Mouse (Mus musculus) hindbrain, postnatal 0 days (tissue): ENCODE data around the gene Cux2. TPM values are rescaled to one million over a fixed set of nuclear protein-coding genes. Genes with fewer than 3 reads are reported as not detected.

Source experiments
- ATAC-seq: fragments of 200-750 bp; cut with Nextera tagmentation; 2 replicates; pipeline ENCODE4 v1.8.0; 2017; ENCODE audit warnings: mild to moderate bottlenecking, moderate TSS enrichment, moderate library complexity
- DNase-seq: peaks from one replicate; pipeline ENCODE4 v3.0.0-alpha.2; 2015; ENCODE audit warnings: low spot score
- H3K27ac ChIP-seq: fragments of 300-500 bp; sonication (generic); 2 replicates; pipeline ENCODE4 v1.5.1; 2014; ENCODE audit warnings: mild to moderate bottlenecking
- H3K27me3 ChIP-seq: fragments of 300-500 bp; sonication (generic); 2 replicates; pipeline ENCODE4 v1.6.1; 2014; ENCODE audit warnings: low read length, mixed read lengths; ENCODE audit not compliant: insufficient read depth
- H3K36me3 ChIP-seq: fragments of 300-500 bp; sonication (generic); 2 replicates; pipeline ENCODE4 v1.6.1; 2014; ENCODE audit warnings: low read length, mixed read lengths; ENCODE audit not compliant: insufficient read depth
- H3K4me1 ChIP-seq: fragments of 300-500 bp; sonication (generic); 2 replicates; pipeline ENCODE4 v1.6.1; 2014; ENCODE audit warnings: antibody characterized with exemption, low read length, mixed read lengths; ENCODE audit not compliant: insufficient read depth
- H3K4me2 ChIP-seq: fragments of 300-500 bp; sonication (generic); 2 replicates; pipeline ENCODE4 v1.6.1; 2014; ENCODE audit warnings: low read depth, mild to moderate bottlenecking, low read length, moderate library complexity, mixed read lengths
- H3K4me3 ChIP-seq: fragments of 300-500 bp; sonication (generic); 2 replicates; pipeline ENCODE4 v1.5.1; 2014; ENCODE audit warnings: low read length
- H3K9ac ChIP-seq: fragments of 300-500 bp; sonication (generic); replicated peaks from 2 replicates; pipeline ENCODE4 v1.6.1; 2014; ENCODE audit warnings: mild to moderate bottlenecking, low read length, moderate library complexity, mixed read lengths
- H3K9me3 ChIP-seq: fragments of 300-500 bp; sonication (generic); 2 replicates; pipeline ENCODE4 v1.6.1; 2016; ENCODE audit warnings: low read length, mixed read lengths
- CTCF ChIP-seq: IDR thresholded peaks from 2 replicates; pipeline ENCODE4 v1.5.1; 2016; ENCODE audit warnings: antibody characterized with exemption, control low read depth, low read depth
- WGBS: fragments of 180-500 bp; shearing (Covaris S2); extraction: QIAGEN DNeasy Blood & Tissue Kit; methylation state at CpG from one replicate; pipeline ENCODE4 v1.1.7; 2014; 5-methylcytosine and 5-hydroxymethylcytosine counted together
- polyA plus RNA-seq: library from polyadenylated mRNA; unstranded; fragments of >200 nt; fragmentation: Nextera tagmentation; extraction: Ambion mirVana; gene quantifications from 2 replicates; pipeline ENCODE4 v1.2.1, GENCODE M21; 2015
- total RNA-seq: library from RNA; depleted of rRNA; stranded (reverse); fragments of >200 nt; gene quantifications from 2 replicates; pipeline ENCODE4 v1.2.3, GENCODE M21; 2014

Cux2 gene
- total and polyA plus RNA-seq, 2 experiments from 2014 or later: 15.2 to 35.4 TPM

DNA sequence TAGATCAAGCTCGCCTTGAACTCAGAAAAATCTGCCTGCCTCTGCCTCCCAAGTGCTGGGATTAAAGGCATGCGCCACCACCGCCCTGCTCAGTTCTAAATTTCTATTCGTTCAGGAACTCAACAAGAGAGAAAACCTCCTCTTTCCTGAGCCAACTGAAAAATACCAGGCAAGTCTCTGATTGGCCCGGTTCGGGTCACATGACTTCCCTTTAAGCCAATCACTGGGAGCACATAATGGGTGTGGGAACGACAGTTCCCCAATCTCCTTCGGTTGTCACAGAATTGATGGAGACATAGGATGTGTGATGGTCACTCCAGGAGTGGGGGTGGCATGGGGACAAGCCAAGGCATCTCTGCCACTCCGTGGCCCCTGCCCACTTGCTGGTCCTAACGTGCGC, 24.8 kb downstream of the Cux2 start:
- no peak overlapping the region for H3K9ac ChIP-seq
- TF ChIP-seq CTCF: no peak
- no peak overlapping the region for H3K4me2 ChIP-seq
- no peaks in the 10 kb centered on the region for H3K9me3 ChIP-seq
- H3K36me3 ChIP-seq: no peaks in the 10 kb centered on the region
- DNase-seq (no peak), ATAC-seq (no peak)
- 95% methylated on average over 11 of the region's 11 CpGs for WGBS
- no peak overlapping the region for H3K4me3 ChIP-seq
- no peaks in the 10 kb centered on the region for H3K4me1 ChIP-seq
- no peaks in the 10 kb centered on the region for H3K27me3 ChIP-seq
- no peak overlapping the region for H3K27ac ChIP-seq

DNA sequence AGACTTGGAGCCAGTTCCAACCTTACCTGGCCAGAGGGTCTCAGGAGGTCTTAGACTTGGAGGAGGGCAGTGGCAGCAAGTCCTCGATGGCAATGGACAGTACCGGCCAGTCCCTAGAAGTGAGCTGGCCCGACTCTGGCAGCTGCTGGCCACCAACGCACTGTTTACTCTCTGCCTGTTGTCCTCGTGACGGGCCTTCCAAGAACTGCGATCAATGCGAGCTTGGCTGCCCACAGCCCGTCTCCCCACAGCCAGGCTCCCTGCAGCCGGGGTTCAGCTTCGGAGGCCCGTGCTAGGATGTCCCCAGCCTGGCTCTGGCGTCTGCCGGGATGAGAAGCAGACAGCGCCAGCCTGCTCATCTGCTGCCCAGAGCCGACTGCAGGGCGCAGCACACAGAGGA, 30.6 kb downstream of the Cux2 start:
- Histone ChIP-seq H3K27me3 (no peaks in the 10 kb centered on the region), H3K4me1 (no peaks in the 10 kb centered on the region; the same call in 1 of the 2 replicates), H3K27ac (peak overlapping the region; percentile 17; the same call in 1 of the 2 replicates), H3K4me3 (no peak overlapping the region), H3K9me3 (no peaks in the 10 kb centered on the region), H3K4me2 (no peak overlapping the region), H3K9ac (no peak overlapping the region), H3K36me3 (no peaks in the 10 kb centered on the region)
- 44% methylated on average over 17 of the region's 17 CpGs for WGBS
- TF ChIP-seq CTCF: no peak
- DNase-seq (peak; percentile 65), ATAC-seq (peak; percentile 79)

DNA sequence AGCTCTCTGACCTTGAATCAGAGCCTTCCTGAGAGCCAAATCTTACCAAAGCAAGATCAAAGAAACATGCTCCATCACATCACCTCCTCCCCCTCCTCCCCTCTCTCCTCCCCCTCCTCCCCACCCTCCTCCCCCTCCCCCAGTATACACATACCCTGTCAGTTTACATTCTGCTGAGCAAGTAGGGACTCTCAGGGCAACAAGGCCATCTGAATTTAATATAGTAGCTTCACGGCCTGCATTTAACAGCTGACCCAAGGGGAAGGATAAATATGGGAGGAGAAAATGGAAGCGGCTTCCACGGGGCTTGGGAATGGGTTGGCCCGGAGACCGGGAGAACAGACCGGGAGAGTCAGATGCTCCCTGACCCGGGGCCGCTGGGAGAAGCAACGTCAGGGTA, 32.1 kb downstream of the Cux2 start:
- ATAC-seq (peak; percentile 36; the same call in 1 of the 2 replicates), DNase-seq (no peak)
- H3K9me3 ChIP-seq: no peaks in the 10 kb centered on the region
- H3K36me3 ChIP-seq: no peaks in the 10 kb centered on the region
- no peaks in the 10 kb centered on the region; the same call in 1 of the 2 replicates for H3K4me1 ChIP-seq
- no peaks in the 10 kb centered on the region for H3K27me3 ChIP-seq
- 40% methylated on average over 9 of the region's 9 CpGs for WGBS
- no peak overlapping the region for H3K27ac ChIP-seq
- H3K4me3 ChIP-seq: no peak overlapping the region
- H3K4me2 ChIP-seq: no peak overlapping the region
- TF ChIP-seq CTCF: no peak
- H3K9ac ChIP-seq: no peak overlapping the region

DNA sequence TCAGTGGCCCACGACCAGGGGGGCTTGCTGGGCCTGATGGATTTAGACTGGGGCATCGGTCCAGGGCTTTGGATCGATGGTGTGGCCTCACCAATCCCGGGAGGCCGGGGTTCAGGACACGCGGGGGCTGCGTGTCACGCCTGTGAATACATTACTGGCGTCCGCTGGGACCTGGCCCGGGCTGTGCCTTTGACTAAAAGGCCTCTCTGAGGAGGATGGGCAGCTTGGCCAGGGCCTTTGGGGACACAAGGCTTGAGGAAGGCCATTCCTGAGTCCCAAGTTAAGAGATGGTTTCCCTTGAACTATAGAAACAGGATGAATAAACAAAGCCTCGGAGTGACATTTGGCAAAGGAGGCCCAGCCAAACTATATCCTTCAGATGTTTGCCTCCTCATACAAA, 32.6 kb downstream of the Cux2 start:
- Histone ChIP-seq H3K9ac (no peak overlapping the region), H3K4me2 (no peak overlapping the region), H3K36me3 (no peaks in the 10 kb centered on the region), H3K4me3 (no peak overlapping the region), H3K9me3 (no peaks in the 10 kb centered on the region), H3K27me3 (no peaks in the 10 kb centered on the region), H3K27ac (no peak overlapping the region), H3K4me1 (no peaks in the 10 kb centered on the region; the same call in 1 of the 2 replicates)
- DNase-seq (peak; percentile 56), ATAC-seq (no peak)
- WGBS: 23% methylated on average over 13 of the region's 13 CpGs
- TF ChIP-seq CTCF: no peak

DNA sequence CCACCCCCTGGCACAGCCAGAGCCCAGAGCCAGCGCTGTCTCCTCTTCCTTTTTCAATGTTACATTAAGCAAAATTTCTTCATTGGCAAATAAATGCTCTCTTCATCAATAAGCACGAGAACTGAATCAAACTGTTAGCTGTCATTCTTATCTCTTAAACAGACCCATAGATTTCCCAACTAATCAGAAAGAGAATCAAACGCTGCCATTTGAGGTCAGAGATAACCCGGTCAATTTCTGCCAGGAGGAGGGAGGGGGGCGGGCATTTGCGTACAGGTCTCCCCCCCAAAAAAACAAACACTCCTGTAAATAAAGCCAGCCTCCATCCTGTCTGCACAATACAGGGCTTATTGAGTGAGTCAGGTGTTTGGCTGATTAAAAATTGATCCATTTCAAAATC, 33.2 kb downstream of the Cux2 start:
- 79% methylated on average over 6 of the region's 6 CpGs for WGBS

DNA sequence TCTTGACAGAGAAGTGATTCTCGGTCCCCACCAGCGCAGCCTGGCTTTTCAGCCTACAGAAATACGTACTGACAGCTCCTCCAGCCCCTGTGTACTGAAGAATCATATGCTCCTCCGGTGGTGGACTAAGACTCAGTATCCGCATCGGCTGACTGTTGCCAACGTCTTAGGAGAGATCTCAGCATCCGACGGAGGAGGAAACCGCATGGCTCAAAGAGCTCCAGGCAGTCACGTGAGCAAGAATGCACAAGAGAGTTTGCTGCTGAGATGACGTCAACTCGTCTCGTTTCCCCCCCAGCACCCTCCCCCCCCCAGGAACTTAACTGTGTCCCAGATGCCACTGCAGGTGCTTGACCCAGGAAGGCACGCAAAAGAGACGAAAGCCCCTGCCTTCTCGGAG, 34.8 kb downstream of the Cux2 start:
- H3K9me3 ChIP-seq: no peaks in the 10 kb centered on the region
- ATAC-seq (no peak), DNase-seq (no peak)
- no peak for TF ChIP-seq CTCF
- no peaks in the 10 kb centered on the region for H3K36me3 ChIP-seq
- no peak overlapping the region for H3K27ac ChIP-seq
- H3K4me1 ChIP-seq: no peaks in the 10 kb centered on the region; the same call in 1 of the 2 replicates
- H3K27me3 ChIP-seq: no peaks in the 10 kb centered on the region
- no peak overlapping the region for H3K4me3 ChIP-seq
- H3K4me2 ChIP-seq: no peak overlapping the region
- 55% methylated on average over 17 of the region's 17 CpGs for WGBS
- H3K9ac ChIP-seq: no peak overlapping the region

More for the DNA sequence above, 33.2 kb downstream of the Cux2 start:
- Histone ChIP-seq H3K4me2 (no peak overlapping the region), H3K27ac (no peak overlapping the region), H3K4me3 (no peak overlapping the region), H3K36me3 (no peaks in the 10 kb centered on the region), H3K9ac (no peak overlapping the region), H3K27me3 (no peaks in the 10 kb centered on the region), H3K9me3 (no peaks in the 10 kb centered on the region), H3K4me1 (no peaks in the 10 kb centered on the region; the same call in 1 of the 2 replicates)
- ATAC-seq: no peak
- TF ChIP-seq CTCF: no peak
- no peak for DNase-seq

DNA sequence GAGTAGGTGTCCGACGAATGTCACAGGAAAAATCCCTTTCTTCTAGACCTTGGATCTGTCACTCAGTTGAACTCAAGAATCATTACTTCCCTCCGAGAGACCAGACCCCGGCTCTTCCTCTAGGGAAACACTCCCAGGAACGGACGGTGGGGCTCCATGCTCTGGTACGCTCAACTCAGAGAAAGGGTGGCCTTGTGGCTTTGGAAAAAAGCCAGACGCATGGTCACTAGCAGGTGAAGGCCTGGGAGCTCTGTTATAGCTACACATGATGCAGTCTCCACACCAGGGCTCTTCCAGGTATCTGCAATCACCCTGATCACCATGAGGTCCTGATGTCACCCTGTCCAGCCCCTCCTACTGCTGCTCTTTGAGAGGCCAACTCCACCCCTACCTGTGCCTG, 35.2 kb downstream of the Cux2 start:
- Histone ChIP-seq H3K27ac (no peak overlapping the region), H3K36me3 (no peaks in the 10 kb centered on the region), H3K4me3 (no peak overlapping the region), H3K4me2 (no peak overlapping the region), H3K27me3 (no peaks in the 10 kb centered on the region), H3K4me1 (no peaks in the 10 kb centered on the region; the same call in 1 of the 2 replicates), H3K9ac (no peak overlapping the region), H3K9me3 (no peaks in the 10 kb centered on the region)
- TF ChIP-seq CTCF: no peak
- ATAC-seq (no peak), DNase-seq (no peak)
- whole genome bisulfite sequencing: 80% methylated on average over 8 of the region's 8 CpGs
